Comparison of ENCODE assay signal across 20 mouse cellular contexts in the genomic region with DNA sequence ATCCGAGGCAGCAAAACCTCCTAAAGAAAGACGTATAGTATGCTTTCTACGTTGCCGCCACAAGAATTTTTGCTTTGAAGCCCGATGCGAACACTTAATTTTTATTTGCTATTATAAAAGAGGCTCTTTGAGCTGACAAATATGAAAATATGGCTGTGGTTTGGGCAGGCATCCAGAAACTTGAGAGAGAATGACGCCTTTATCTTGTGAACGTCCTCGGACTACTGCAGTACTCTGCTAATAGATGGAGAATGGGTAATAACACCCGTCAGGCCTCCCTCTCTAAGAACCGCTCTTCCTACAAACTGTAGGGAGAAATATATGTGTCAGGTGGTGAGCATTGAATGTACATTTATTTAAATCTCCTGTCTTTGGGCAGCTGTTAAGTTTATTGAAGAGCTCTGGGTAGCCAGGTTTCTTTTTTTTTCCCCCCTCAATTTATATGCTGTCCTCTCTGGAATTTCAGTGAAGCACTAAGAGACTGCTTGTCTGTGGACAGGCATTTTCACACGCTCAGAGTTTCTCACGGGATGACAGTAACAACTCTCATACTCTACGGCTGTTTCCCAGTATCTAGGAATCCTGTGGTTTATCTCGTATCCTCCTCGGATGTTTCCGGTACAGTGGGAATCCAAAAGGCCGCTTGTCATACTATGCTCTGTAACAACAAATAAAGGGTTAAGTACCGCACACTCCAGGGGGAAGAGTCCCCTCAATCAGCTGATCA.
A peak's percentile ranks its signal among the peaks of the same experiment; 100 is the strongest.
DNase-seq lines count a peak whose midpoint lies in the region; ATAC-seq and TF ChIP-seq lines count a peak whose summit lies in the region.
"Had no signal": no experiment of that assay in that cellular context is flagged by ENCODE, and none has a peak within 500 bp of the region (broad histone marks: within the 10 kb centered on the region; RNA-seq: fewer than 3 reads in every experiment).

No protein-coding gene starts in this region.

- H3K27ac ChIP-seq in kidney, adult 2 months (ENCODE audit: insufficient read depth, low read depth, low read length): no peak overlapping the region
- H3K27ac ChIP-seq in kidney, embryonic 15.5 days: no peak overlapping the region
- H3K27ac ChIP-seq in neural tube, embryonic 14.5 days (ENCODE audit: low read depth, low read length): no peak overlapping the region
- H3K27ac ChIP-seq in neural tube, embryonic 15.5 days (replicated peaks): no peak overlapping the region
- H3K27ac ChIP-seq in gastrocnemius, adult 2 months: no peak overlapping the region
- H3K27ac ChIP-seq: forebrain, embryonic 13.5 days; hindbrain, embryonic 10.5 days; left cerebral cortex, adult 2 months; liver, embryonic 13.5 days had no signal

- no peaks in the 10 kb centered on the region for H3K4me1 ChIP-seq in kidney, adult 2 months (ENCODE audit: control insufficient read depth, insufficient read depth, low read length)
- H3K4me1 ChIP-seq in kidney, embryonic 15.5 days: peaks cover 7% of the 10 kb centered on the region; the same call in 1 of the 2 replicates
- H3K4me1 ChIP-seq in neural tube, embryonic 14.5 days (ENCODE audit: control insufficient read depth, insufficient read depth, low read length): no peaks in the 10 kb centered on the region
- 0 out of 2 replicates have a peak, but pooled peaks cover under 1% of the 10 kb centered on the region for H3K4me1 ChIP-seq in neural tube, embryonic 15.5 days
- H3K4me1 ChIP-seq: forebrain, embryonic 13.5 days; hindbrain, embryonic 10.5 days; liver, embryonic 13.5 days; megakaryocyte, embryonic 14.5 days had no signal

- H3K27me3 ChIP-seq in kidney, adult 2 months (replicated peaks; ENCODE audit: control insufficient read depth, insufficient read depth, low read length): no peaks in the 10 kb centered on the region
- no peaks in the 10 kb centered on the region for H3K27me3 ChIP-seq in kidney, embryonic 15.5 days
- H3K27me3 ChIP-seq in neural tube, embryonic 14.5 days (ENCODE audit: control insufficient read depth, insufficient read depth, low read length): no peaks in the 10 kb centered on the region
- no peaks in the 10 kb centered on the region for H3K27me3 ChIP-seq in neural tube, embryonic 15.5 days (replicated peaks)
- H3K27me3 ChIP-seq: forebrain, embryonic 13.5 days; liver, embryonic 13.5 days; megakaryocyte, embryonic 14.5 days had no signal

- TF ChIP-seq CTCF in kidney, adult 2 months (conservative IDR thresholded peaks at IDR 0.05; ENCODE audit: insufficient read depth, insufficient read length, low read depth, low read length): no peak
- TF ChIP-seq CTCF in gastrocnemius, adult 2 months (IDR thresholded peaks at IDR 0.05): no peak

- WGBS in kidney, adult 2 months: 85% methylated on average over 19 of the region's 19 CpGs
- WGBS in kidney, embryonic 15.5 days: 69% methylated on average over 19 of the region's 19 CpGs
- 71% methylated on average over 19 of the region's 19 CpGs for WGBS in neural tube, embryonic 14.5 days
- 68% methylated on average over 19 of the region's 19 CpGs for WGBS in neural tube, embryonic 15.5 days

- H3K4me3 ChIP-seq in kidney, adult 2 months (ENCODE audit: insufficient read depth, low read depth, low read length): no peak overlapping the region
- no peak overlapping the region for H3K4me3 ChIP-seq in kidney, embryonic 15.5 days (replicated peaks)
- no peak overlapping the region for H3K4me3 ChIP-seq in neural tube, embryonic 14.5 days (ENCODE audit: low read depth, low read length)
- no peak overlapping the region for H3K4me3 ChIP-seq in neural tube, embryonic 15.5 days (replicated peaks)
- H3K4me3 ChIP-seq in gastrocnemius, adult 2 months: no peak overlapping the region
- H3K4me3 ChIP-seq: forebrain, embryonic 13.5 days; hindbrain, embryonic 10.5 days; left cerebral cortex, adult 2 months; liver, embryonic 13.5 days; megakaryocyte, embryonic 14.5 days had no signal

- H3K9ac ChIP-seq in kidney, embryonic 15.5 days: no peak overlapping the region
- H3K9ac ChIP-seq in neural tube, embryonic 14.5 days (replicated peaks; ENCODE audit: low read depth, low read length): no peak overlapping the region
- no peak overlapping the region for H3K9ac ChIP-seq in neural tube, embryonic 15.5 days (replicated peaks)
- H3K9ac ChIP-seq: forebrain, embryonic 13.5 days; liver, embryonic 13.5 days had no signal

- H3K36me3 ChIP-seq in kidney, adult 2 months (ENCODE audit: control insufficient read depth, insufficient read depth, low read length): no peaks in the 10 kb centered on the region
- no peaks in the 10 kb centered on the region for H3K36me3 ChIP-seq in kidney, embryonic 15.5 days
- no peaks in the 10 kb centered on the region for H3K36me3 ChIP-seq in neural tube, embryonic 14.5 days (ENCODE audit: control insufficient read depth, insufficient read depth, low read length)
- no peaks in the 10 kb centered on the region for H3K36me3 ChIP-seq in neural tube, embryonic 15.5 days
- H3K36me3 ChIP-seq: hindbrain, embryonic 10.5 days; liver, embryonic 13.5 days had no signal

- no peak for ATAC-seq in kidney, embryonic 15.5 days (replicated peaks; ENCODE audit: low FRiP score)
- ATAC-seq in neural tube, embryonic 14.5 days (ENCODE audit: low read depth): peak; percentile 55; the same call in 1 of the 2 replicates
- ATAC-seq in neural tube, embryonic 15.5 days (ENCODE audit: low FRiP score): no peak
- ATAC-seq: forebrain, embryonic 13.5 days; midbrain, embryonic 16.5 days had no signal

- no peak for TF ChIP-seq POLR2A in kidney, adult 2 months (IDR thresholded peaks at IDR 0.05; ENCODE audit: low read depth, low read length)

- H3K4me2 ChIP-seq in kidney, embryonic 15.5 days: no peak overlapping the region
- H3K4me2 ChIP-seq in neural tube, embryonic 14.5 days (ENCODE audit: low read depth, low read length): no peak overlapping the region
- H3K4me2 ChIP-seq in neural tube, embryonic 15.5 days: no peak overlapping the region
- H3K4me2 ChIP-seq: forebrain, embryonic 13.5 days; liver, embryonic 13.5 days had no signal

- DNase-seq in heart, adult 11 months: peak; percentile 84
- no peak for DNase-seq in heart, postnatal 14 days
- peak; percentile 37 for DNase-seq in kidney, adult 2 months
- DNase-seq in kidney, postnatal 36 days: peak; percentile 11 to 18
- no peak for DNase-seq in gastrocnemius, adult 2 months
- DNase-seq: B cell, adult 2 months; cerebellum, adult 11 months; cerebellum, postnatal 14 days; embryo, embryonic 11 days; liver, embryonic 13.5 days; right cerebral cortex, postnatal 14 days; thymus, postnatal 14 days had no signal

- no peaks in the 10 kb centered on the region for H3K9me3 ChIP-seq in kidney, embryonic 15.5 days (replicated peaks)
- no peaks in the 10 kb centered on the region for H3K9me3 ChIP-seq in neural tube, embryonic 14.5 days (ENCODE audit: control insufficient read depth, low read length)
- no peaks in the 10 kb centered on the region for H3K9me3 ChIP-seq in neural tube, embryonic 15.5 days (replicated peaks)
- H3K9me3 ChIP-seq: forebrain, embryonic 13.5 days; hindbrain, embryonic 10.5 days; liver, embryonic 13.5 days had no signal

- intact Hi-C loops in heart, postnatal 14 days (cut with DNase I): no loop called here
- intact Hi-C loops in gastrocnemius, adult 2 months (cut with DNase I): no loop called here

Comparison
In these comparisons a context has a peak if more than half of its experiments do, and no peak if none do; other contexts are left out.
1. DNase-seq: peak in heart, adult 11 months (single experiment), kidney, adult 2 months (single experiment) and kidney, postnatal 36 days (2 of 2); none in heart, postnatal 14 days (0 of 2) and gastrocnemius, adult 2 months (single experiment).